Mouse (Mus musculus) cerebellum, postnatal 25 days (tissue): Measurements from ENCODE around the gene Hoxa13.

ENCODE experiments used
- DNase-seq, 2 experiments: peaks; one replicate each; pipeline ENCODE4 v3.0.0; 2021; ENCODE audit warnings: mixed read lengths in 2 of 2

Hoxa13 gene

GRCm38 (mm10) chr6:52268756-52269155, 8.1 kb upstream of the Hoxa13 start:
- DNase-seq, result no peak

- DNase-seq, result no peak
These were observed 7.7 kb upstream of the Hoxa13 start for GRCm38 (mm10) chr6:52268341-52268740.

GRCm38 (mm10) chr6:52267691-52268090, 7.0 kb upstream of the Hoxa13 start:
- no peak for DNase-seq

GRCm38 (mm10) chr6:52267221-52267620, 6.5 kb upstream of the Hoxa13 start:
- DNase-seq, result no peak

- no peak for DNase-seq
These were observed 5.9 kb upstream of the Hoxa13 start for GRCm38 (mm10) chr6:52266666-52266985.

- DNase-seq, result no peak
These were observed 5.4 kb upstream of the Hoxa13 start for GRCm38 (mm10) chr6:52265913-52266665.

- DNase-seq, result no peak
These were observed 4.7 kb upstream of the Hoxa13 start for GRCm38 (mm10) chr6:52265306-52265912.

GRCm38 (mm10) chr6:52264106-52264790, 3.6 kb upstream of the Hoxa13 start:
- DNase-seq, result no peak

- no peak for DNase-seq
These were observed 2.6 kb upstream of the Hoxa13 start for GRCm38 (mm10) chr6:52263321-52263585.

GRCm38 (mm10) chr6:52262463-52263320, 2.0 kb upstream of the Hoxa13 start:
- peak in 1 of 2 experiments; percentile 19 for DNase-seq

- DNase-seq, result no peak
These were observed 1.2 kb upstream of the Hoxa13 start for GRCm38 (mm10) chr6:52261751-52262462.

- DNase-seq, result no peak
These were observed 844 bp downstream of the Hoxa13 start for GRCm38 (mm10) chr6:52259811-52260261.

GRCm38 (mm10) chr6:52259081-52259790, 1.4 kb downstream of the Hoxa13 start:
- no peak for DNase-seq

GRCm38 (mm10) chr6:52256956-52257355, 3.7 kb downstream of the Hoxa13 start:
- peak; percentile 75 to 87 for DNase-seq

GRCm38 (mm10) chr6:52253511-52254500, 6.9 kb downstream of the Hoxa13 start:
- DNase-seq, result peak in 1 of 2 experiments; percentile 58

- DNase-seq, result no peak
These were observed 7.8 kb downstream of the Hoxa13 start for GRCm38 (mm10) chr6:52252775-52253376.

- no peak for DNase-seq
These were observed 8.5 kb downstream of the Hoxa13 start for GRCm38 (mm10) chr6:52252016-52252774.

GRCm38 (mm10) chr6:52251177-52251879, 9.4 kb downstream of the Hoxa13 start:
- no peak for DNase-seq

GRCm38 (mm10) chr6:52249826-52250225, 10.9 kb downstream of the Hoxa13 start:
- DNase-seq, result no peak
